Mouse (Mus musculus) midbrain, embryonic 15.5 days (tissue): Measurements from ENCODE around the gene Smarca4. TPM values are rescaled to one million over a fixed set of nuclear protein-coding genes. Genes with fewer than 3 reads are reported as not detected.

Source experiments
- ATAC-seq: fragments of 200-750 bp; cut with Nextera tagmentation; replicated peaks from 2 replicates; pipeline ENCODE4 v1.8.0; 2017; ENCODE audit warnings: moderate TSS enrichment
- H3K27ac ChIP-seq: fragments of 300-500 bp; sonication (generic); 2 replicates; pipeline ENCODE4 v1.5.1; 2015; ENCODE audit warnings: mild to moderate bottlenecking, inconsistent platforms
- H3K27me3 ChIP-seq: fragments of 300-500 bp; sonication (generic); replicated peaks from 2 replicates; pipeline ENCODE4 v1.6.1; 2015; ENCODE audit warnings: inconsistent platforms
- H3K36me3 ChIP-seq: fragments of 300-500 bp; sonication (generic); replicated peaks from 2 replicates; pipeline ENCODE4 v1.6.1; 2015; ENCODE audit warnings: inconsistent platforms
- H3K4me1 ChIP-seq: fragments of 300-500 bp; sonication (generic); 2 replicates; pipeline ENCODE4 v1.6.1; 2015; ENCODE audit warnings: inconsistent platforms
- H3K4me2 ChIP-seq: fragments of 300-500 bp; sonication (generic); 2 replicates; pipeline ENCODE4 v1.6.1; 2015; ENCODE audit warnings: inconsistent platforms, mild to moderate bottlenecking, moderate library complexity
- H3K4me3 ChIP-seq: fragments of 300-500 bp; sonication (generic); 2 replicates; pipeline ENCODE4 v1.5.1; 2015; ENCODE audit warnings: mild to moderate bottlenecking, inconsistent platforms
- H3K9ac ChIP-seq: fragments of 300-500 bp; sonication (generic); 2 replicates; pipeline ENCODE4 v1.6.1; 2015; ENCODE audit warnings: mild to moderate bottlenecking, inconsistent platforms
- H3K9me3 ChIP-seq: fragments of 300-500 bp; sonication (generic); 2 replicates; pipeline ENCODE4 v1.6.1; 2016; ENCODE audit warnings: inconsistent platforms
- WGBS: fragments of 180-500 bp; shearing (Covaris S2); methylation state at CpG from one replicate; pipeline ENCODE4 v1.1.7; 2015; ENCODE audit warnings: mixed read lengths; 5-methylcytosine and 5-hydroxymethylcytosine counted together
- polyA plus RNA-seq: library from polyadenylated mRNA; unstranded; fragments of >200 nt; fragmentation: Nextera tagmentation; extraction: Ambion mirVana; gene quantifications from 2 replicates; pipeline ENCODE4 v1.2.1, GENCODE M21; 2015

Smarca4 gene
- polyA plus RNA-seq, 1 experiment from 2014 or later: 163 TPM

DNA sequence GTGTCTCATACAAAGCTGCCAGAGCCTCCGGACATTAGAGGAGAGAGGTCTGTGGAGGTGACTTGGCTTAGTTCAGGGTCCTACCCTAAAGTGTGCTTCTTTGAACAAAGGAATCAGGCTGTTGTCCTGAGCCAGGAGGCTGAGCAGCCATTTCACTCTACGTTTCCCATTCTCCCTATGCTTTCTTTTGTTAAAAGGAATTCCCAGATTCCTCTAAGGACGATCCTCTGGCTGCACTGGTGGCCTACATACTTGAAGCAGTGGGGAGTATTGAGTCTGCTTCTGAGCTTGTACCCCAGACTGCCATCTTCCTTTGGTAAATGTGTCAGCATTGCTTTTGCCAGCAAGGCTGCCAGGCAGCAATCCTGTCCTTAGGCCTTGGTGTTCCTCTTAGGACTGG lies 17.1 kb downstream of the Smarca4 start:
- Histone ChIP-seq H3K9ac (no peak overlapping the region), H3K9me3 (no peaks in the 10 kb centered on the region), H3K27me3 (no peaks in the 10 kb centered on the region), H3K36me3 (peaks cover 38% of the 10 kb centered on the region), H3K27ac (no peak overlapping the region), H3K4me2 (no peak overlapping the region), H3K4me1 (peaks cover 3% of the 10 kb centered on the region; the same call in 1 of the 2 replicates), H3K4me3 (no peak overlapping the region)
- ATAC-seq: no peak
- WGBS: 71% methylated on average over 3 of the region's 3 CpGs

DNA sequence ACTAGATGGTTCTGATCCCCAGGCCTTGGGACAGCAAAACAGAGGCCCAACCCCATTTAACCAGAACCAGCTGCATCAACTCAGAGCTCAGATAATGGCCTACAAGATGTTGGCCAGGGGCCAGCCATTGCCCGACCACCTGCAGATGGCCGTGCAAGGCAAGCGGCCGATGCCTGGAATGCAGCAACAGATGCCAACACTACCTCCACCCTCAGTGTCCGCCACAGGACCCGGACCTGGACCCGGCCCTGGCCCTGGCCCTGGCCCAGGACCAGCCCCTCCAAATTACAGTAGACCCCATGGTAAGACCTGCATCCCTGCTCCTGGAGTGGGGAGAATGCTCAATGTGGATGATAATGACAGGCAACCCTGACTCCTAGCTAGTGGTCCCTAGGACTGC lies 19.7 kb downstream of the Smarca4 start:
- Histone ChIP-seq H3K9ac (no peak overlapping the region), H3K4me2 (no peak overlapping the region), H3K9me3 (no peaks in the 10 kb centered on the region), H3K27ac (no peak overlapping the region), H3K36me3 (peaks cover 63% of the 10 kb centered on the region), H3K4me3 (no peak overlapping the region), H3K27me3 (no peaks in the 10 kb centered on the region), H3K4me1 (peaks cover 3% of the 10 kb centered on the region; the same call in 1 of the 2 replicates)
- WGBS: 78% methylated on average over 7 of the region's 7 CpGs
- ATAC-seq: peak; percentile 53; the same call in 1 of the 2 replicates

DNA sequence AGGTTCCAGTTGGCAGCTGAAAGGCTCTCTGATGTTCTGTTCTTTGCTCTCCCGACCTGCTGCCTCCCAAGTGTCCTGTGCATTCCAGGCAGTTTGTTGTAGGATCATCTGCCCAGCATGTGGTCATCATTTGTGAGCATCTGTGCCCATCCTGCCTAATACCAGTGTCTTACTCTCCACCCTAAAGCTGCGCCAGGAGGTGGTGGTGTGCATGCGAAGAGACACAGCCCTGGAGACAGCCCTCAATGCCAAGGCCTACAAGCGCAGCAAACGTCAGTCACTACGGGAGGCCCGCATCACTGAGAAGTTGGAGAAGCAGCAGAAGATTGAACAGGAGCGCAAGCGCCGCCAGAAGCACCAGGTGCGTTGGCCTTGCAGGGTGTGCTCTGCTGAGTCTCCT lies 23.1 kb downstream of the Smarca4 start:
- Histone ChIP-seq H3K27me3 (no peaks in the 10 kb centered on the region), H3K4me1 (no peaks in the 10 kb centered on the region), H3K9me3 (no peaks in the 10 kb centered on the region), H3K36me3 (peaks cover 85% of the 10 kb centered on the region), H3K27ac (no peak overlapping the region), H3K4me3 (no peak overlapping the region), H3K4me2 (no peak overlapping the region), H3K9ac (no peak overlapping the region)
- 96% methylated on average over 11 of the region's 11 CpGs for WGBS
- ATAC-seq: no peak

DNA sequence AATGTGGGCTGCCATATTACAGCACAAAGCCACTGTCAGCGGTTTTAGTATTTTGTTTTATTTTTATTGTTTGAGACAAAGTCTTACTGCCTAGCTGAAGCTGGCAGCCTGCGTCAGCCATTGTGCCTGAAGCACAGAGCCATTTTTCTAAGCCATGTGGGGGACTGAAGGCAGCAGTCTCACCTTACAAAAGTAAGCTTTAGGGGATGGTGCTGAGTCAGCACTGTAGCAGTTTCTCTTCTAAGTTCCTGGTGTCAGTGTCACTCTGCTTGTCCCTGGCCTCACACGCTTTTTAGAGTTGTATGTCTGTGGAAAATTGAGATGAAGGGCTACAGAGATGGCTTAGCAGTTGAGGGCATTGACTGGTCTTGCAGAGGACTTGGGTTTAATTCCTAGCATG lies 30.4 kb downstream of the Smarca4 start:
- no peaks in the 10 kb centered on the region for H3K27me3 ChIP-seq
- H3K9me3 ChIP-seq: no peaks in the 10 kb centered on the region
- H3K4me3 ChIP-seq: no peak overlapping the region
- WGBS: 92% methylated on average over 3 of the region's 3 CpGs
- ATAC-seq: no peak
- no peak overlapping the region for H3K4me2 ChIP-seq
- peaks cover 70% of the 10 kb centered on the region for H3K36me3 ChIP-seq
- no peak overlapping the region for H3K27ac ChIP-seq
- no peak overlapping the region for H3K9ac ChIP-seq
- H3K4me1 ChIP-seq: no peaks in the 10 kb centered on the region

DNA sequence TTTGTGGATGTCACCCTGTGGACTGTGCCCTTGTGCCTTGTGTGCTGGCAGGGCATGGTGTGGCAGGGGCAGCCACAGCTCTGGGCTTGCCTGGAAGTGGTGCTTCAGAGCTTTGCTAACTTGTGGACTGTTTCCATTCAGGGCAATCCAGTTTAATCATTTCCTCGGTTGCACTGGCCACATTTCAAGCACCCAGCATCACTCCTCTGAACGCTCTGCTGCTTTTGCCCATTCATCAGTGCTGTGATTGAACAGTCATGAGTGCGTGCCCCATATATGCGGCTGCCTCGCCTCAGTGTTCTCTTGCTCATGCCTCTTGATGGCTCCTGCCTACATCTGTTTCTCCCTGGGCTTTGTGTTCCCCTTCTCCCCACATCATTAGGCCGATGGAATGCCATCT lies 31.8 kb downstream of the Smarca4 start:
- 89% methylated on average over 6 of the region's 6 CpGs for WGBS
- ATAC-seq: no peak
- H3K9ac ChIP-seq: no peak overlapping the region
- H3K27me3 ChIP-seq: no peaks in the 10 kb centered on the region
- no peaks in the 10 kb centered on the region for H3K9me3 ChIP-seq
- H3K4me1 ChIP-seq: no peaks in the 10 kb centered on the region
- peaks cover 65% of the 10 kb centered on the region for H3K36me3 ChIP-seq
- no peak overlapping the region for H3K27ac ChIP-seq
- no peak overlapping the region for H3K4me2 ChIP-seq
- no peak overlapping the region for H3K4me3 ChIP-seq

DNA sequence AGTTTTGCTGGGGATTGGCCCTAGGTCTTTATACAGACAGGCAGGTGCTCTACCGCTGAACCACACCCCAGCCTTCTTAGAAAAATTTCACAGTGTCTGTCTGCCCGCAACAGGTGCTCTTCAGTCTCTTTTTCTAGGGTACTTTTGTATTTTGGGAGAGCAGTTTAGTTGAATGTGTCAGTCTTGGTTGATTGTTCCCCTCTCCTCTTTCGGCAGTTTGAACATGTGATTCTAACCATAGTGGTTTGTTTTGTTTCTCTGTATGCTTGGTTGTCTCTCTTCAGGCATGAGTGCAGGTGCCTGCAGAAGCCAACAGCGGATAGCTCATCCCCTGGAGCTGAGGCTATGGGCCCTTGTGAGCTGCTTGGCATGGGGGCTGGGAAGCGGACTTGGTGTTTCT lies 36.3 kb downstream of the Smarca4 start:
- no peaks in the 10 kb centered on the region for H3K27me3 ChIP-seq
- WGBS: 95% methylated on average over 5 of the region's 5 CpGs
- peaks cover 55% of the 10 kb centered on the region for H3K36me3 ChIP-seq
- H3K9ac ChIP-seq: no peak overlapping the region
- H3K27ac ChIP-seq: no peak overlapping the region
- H3K4me3 ChIP-seq: no peak overlapping the region
- no peak overlapping the region for H3K4me2 ChIP-seq
- H3K9me3 ChIP-seq: no peaks in the 10 kb centered on the region
- H3K4me1 ChIP-seq: no peaks in the 10 kb centered on the region
- ATAC-seq: no peak

DNA sequence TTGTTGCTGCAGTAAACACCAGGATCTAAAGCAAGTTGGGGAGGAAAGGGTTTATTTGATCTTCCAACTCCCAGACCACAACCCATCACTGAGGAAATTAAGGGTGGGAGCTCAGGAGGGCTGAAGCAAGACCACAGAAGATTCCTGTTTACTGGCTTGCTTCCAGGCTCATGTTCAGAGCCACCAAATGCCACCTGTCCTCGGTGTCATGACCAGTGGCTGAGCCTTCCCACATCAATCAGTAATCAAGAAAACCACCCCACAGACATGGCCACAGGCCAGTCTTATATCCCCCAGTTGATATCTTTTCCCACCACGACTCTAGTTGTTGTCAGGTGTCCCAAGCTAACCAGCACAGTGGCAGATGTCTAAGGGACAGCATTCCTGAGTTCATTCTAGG lies 37.3 kb downstream of the Smarca4 start:
- no peaks in the 10 kb centered on the region for H3K27me3 ChIP-seq
- WGBS: 93% methylated on average over 2 of the region's 2 CpGs
- no peak overlapping the region for H3K9ac ChIP-seq
- H3K27ac ChIP-seq: no peak overlapping the region
- H3K4me3 ChIP-seq: no peak overlapping the region
- H3K36me3 ChIP-seq: peaks cover 49% of the 10 kb centered on the region
- H3K4me2 ChIP-seq: no peak overlapping the region
- no peak for ATAC-seq
- H3K9me3 ChIP-seq: no peaks in the 10 kb centered on the region
- no peaks in the 10 kb centered on the region for H3K4me1 ChIP-seq

DNA sequence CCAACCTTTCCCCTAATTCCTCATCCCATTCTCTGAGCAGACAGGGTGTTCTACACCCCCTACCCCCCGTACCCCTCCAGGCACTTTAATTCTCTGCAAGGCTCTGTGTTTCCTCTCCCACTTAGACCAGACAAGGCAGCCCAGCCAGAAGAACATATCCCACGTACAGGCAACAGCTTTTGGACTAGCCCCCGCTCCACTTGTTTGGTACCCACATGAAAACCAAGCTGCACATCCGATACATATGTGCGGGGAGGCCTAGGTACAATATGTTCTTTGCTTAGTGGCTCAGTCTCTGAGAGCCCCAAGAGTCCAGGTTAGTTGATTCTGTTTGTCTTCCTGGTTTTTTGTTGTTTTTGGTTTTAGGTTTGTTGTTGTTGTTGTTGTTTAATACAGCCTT lies 46.1 kb downstream of the Smarca4 start:
- no peak overlapping the region for H3K4me2 ChIP-seq
- peaks cover 84% of the 10 kb centered on the region for H3K36me3 ChIP-seq
- no peaks in the 10 kb centered on the region for H3K4me1 ChIP-seq
- ATAC-seq: no peak
- no peaks in the 10 kb centered on the region for H3K27me3 ChIP-seq
- H3K9ac ChIP-seq: no peak overlapping the region
- H3K9me3 ChIP-seq: no peaks in the 10 kb centered on the region
- no peak overlapping the region for H3K27ac ChIP-seq
- 92% methylated on average over 5 of the region's 5 CpGs for WGBS
- H3K4me3 ChIP-seq: no peak overlapping the region

DNA sequence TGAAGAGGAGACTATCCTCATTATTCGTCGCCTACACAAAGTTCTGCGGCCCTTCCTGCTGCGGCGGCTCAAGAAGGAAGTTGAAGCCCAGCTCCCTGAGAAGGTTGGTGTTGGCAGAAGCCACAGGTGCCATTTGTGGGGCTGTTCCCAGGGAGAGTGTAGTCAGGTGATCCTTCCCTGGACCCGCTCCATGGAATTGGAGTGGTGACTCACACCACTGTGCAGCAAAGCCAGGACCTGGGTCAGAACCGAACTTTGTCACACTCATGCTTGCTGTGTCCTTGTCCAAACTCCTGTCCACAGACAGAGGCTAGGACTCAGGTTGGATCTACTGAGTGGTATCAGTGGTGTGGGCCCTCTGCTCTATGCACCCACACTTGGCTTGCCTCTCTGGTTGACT lies 53.0 kb downstream of the Smarca4 start:
- Histone ChIP-seq H3K27ac (no peak overlapping the region), H3K4me3 (no peak overlapping the region), H3K4me1 (no peaks in the 10 kb centered on the region), H3K9me3 (no peaks in the 10 kb centered on the region), H3K9ac (no peak overlapping the region), H3K27me3 (no peaks in the 10 kb centered on the region), H3K36me3 (peaks cover 96% of the 10 kb centered on the region), H3K4me2 (no peak overlapping the region)
- no peak for ATAC-seq
- WGBS: 97% methylated on average over 7 of the region's 7 CpGs

DNA sequence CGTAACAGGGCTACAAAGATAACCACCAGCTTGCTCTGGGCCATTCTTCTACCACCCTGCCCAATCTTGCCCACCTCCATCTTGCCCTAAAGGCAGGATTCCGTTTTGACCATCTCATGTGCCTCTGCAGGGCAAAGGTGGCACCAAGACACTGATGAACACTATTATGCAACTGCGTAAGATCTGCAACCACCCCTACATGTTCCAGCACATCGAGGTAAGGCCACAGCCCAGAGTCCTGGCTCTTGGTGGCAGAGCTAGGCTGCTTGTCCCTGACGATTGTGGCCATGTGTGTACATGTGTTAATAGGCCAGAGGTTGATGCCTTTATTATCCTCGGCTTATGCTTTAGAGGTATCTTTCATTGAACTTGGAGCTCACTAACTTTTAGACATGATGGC lies 54.4 kb downstream of the Smarca4 start:
- Histone ChIP-seq H3K9me3 (no peaks in the 10 kb centered on the region), H3K27me3 (no peaks in the 10 kb centered on the region), H3K4me3 (no peak overlapping the region), H3K36me3 (peaks cover 96% of the 10 kb centered on the region), H3K9ac (no peak overlapping the region), H3K27ac (no peak overlapping the region), H3K4me1 (no peaks in the 10 kb centered on the region), H3K4me2 (no peak overlapping the region)
- ATAC-seq: no peak
- WGBS: 91% methylated on average over 6 of the region's 6 CpGs

DNA sequence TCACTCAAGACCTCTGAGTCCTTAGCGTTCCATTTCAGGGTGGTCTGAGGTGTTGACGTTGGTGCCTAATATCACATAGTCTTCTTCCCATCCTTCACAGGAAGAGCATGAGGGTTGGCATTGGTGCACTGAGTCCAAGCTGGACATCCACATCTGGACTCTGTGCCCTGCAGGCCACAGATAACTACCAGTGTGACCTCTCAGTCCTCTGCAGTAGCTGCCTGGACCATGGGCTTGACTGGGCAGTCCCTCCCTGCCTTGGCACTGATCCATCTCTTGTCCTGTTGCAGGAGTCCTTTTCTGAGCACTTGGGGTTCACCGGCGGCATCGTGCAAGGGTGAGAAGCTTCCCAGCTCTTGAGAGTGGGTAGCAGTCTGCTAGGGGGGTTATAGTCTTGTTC lies 55.8 kb downstream of the Smarca4 start:
- Histone ChIP-seq H3K9me3 (no peaks in the 10 kb centered on the region), H3K4me1 (no peaks in the 10 kb centered on the region), H3K9ac (no peak overlapping the region), H3K4me2 (no peak overlapping the region), H3K27me3 (no peaks in the 10 kb centered on the region), H3K36me3 (peaks cover 96% of the 10 kb centered on the region), H3K27ac (no peak overlapping the region), H3K4me3 (no peak overlapping the region)
- no peak for ATAC-seq
- WGBS: 99% methylated on average over 5 of the region's 5 CpGs

DNA sequence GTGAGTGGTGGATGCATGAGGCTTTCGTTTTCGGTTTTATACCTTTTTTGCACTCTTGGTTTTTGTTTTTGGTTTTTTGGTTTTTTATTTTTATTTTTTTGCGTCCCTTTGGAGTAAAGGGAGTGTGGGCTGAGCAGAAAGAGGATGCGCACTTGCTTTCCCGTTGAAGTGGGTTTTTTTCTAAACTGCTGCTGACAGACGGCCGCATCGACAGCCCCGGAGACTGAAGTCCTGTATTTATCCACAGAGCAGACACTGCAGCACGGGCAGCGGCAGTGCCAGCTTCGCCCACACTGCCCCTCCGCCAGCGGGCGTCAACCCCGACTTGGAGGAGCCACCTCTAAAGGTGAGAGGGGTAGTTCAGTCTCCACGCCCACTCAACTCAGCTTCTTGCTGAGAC lies 61.7 kb downstream of the Smarca4 start:
- Histone ChIP-seq H3K27me3 (no peaks in the 10 kb centered on the region), H3K4me2 (no peak overlapping the region), H3K36me3 (peaks cover 79% of the 10 kb centered on the region), H3K27ac (no peak overlapping the region), H3K9me3 (no peaks in the 10 kb centered on the region), H3K4me3 (no peak overlapping the region), H3K9ac (no peak overlapping the region), H3K4me1 (no peaks in the 10 kb centered on the region)
- 96% methylated on average over 17 of the region's 17 CpGs for WGBS
- no peak for ATAC-seq

DNA sequence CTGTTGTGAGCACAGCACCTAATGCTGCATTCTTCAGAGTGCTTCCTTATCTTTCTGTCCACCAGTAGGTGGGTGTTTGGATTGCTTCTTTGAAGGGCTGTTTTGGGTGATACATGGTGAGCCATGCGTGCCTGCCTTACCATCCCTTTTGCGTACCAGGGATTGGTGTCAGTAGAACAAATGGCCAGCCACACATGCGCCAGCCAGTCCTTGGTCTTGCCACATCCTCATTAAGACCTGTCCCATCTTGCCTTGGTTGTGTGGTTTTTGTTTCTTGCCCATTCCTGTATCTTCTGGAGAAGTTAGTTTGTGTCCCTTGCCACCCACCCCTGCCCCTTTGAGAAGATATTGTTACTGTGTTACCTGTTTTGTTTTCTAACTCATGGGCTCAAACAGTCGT lies 64.5 kb downstream of the Smarca4 start:
- WGBS: 89% methylated on average over 4 of the region's 4 CpGs

DNA sequence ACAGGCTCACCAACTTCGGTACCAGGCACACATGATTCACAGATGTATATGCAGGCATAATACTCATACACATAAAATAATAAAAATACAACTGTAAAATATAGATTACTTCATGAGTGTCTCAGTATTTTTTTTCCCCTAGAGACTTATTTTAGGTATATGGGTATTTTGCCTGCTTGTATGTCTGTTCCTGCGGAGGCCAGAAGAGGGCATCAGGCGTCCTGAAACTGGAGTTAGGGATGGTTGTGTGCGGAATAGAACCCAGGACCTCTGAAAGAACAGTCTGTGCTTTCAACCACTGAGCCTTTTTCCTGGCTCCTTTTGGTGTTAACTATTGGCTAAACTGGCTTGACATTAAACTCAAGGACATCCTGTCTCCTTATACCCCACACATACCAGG lies 66.9 kb downstream of the Smarca4 start:
- Histone ChIP-seq H3K9ac (no peak overlapping the region), H3K27ac (no peak overlapping the region), H3K27me3 (no peaks in the 10 kb centered on the region), H3K9me3 (no peaks in the 10 kb centered on the region), H3K4me2 (no peak overlapping the region), H3K4me1 (no peaks in the 10 kb centered on the region), H3K36me3 (peaks cover 72% of the 10 kb centered on the region), H3K4me3 (no peak overlapping the region)
- no peak for ATAC-seq
- WGBS: 89% methylated on average over 4 of the region's 4 CpGs

More for the DNA sequence above, 64.5 kb downstream of the Smarca4 start:
- peaks cover 72% of the 10 kb centered on the region for H3K36me3 ChIP-seq
- H3K27ac ChIP-seq: no peak overlapping the region
- no peaks in the 10 kb centered on the region for H3K4me1 ChIP-seq
- H3K4me2 ChIP-seq: no peak overlapping the region
- ATAC-seq: no peak
- no peak overlapping the region for H3K4me3 ChIP-seq
- no peaks in the 10 kb centered on the region for H3K27me3 ChIP-seq
- H3K9ac ChIP-seq: no peak overlapping the region
- H3K9me3 ChIP-seq: no peaks in the 10 kb centered on the region
